Mouse (Mus musculus) liver, adult (tissue): ENCODE data around the gene Doc2a.

Experiments
- GATA4 ChIP-seq: IDR thresholded peaks from 2 replicates; pipeline ENCODE4 v1.6.1; 2014; ENCODE audit warnings: mild to moderate bottlenecking, low read length; ENCODE audit not compliant: insufficient replicate concordance

Gene Doc2a

DNA sequence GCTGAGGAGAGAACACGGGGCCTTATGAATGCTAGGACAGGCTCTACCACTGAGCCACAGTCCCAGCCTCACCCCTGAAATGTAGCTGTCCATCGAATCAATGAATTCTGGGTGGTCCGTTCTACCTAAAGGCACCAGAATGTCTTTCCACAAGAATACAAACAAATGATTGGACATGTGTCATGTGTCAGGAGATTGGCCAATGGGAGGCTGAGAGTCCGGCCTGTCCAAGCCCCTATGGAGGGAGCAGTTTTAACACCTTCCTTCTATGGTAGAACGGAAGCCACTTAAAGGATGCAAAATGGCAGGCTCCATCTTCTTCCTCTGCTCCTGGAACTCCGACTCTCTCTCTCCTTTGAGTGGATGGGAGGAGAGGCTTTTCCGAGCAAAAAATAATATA is 29.6 kb upstream of the Doc2a start:
- TF ChIP-seq GATA4 = no peak

DNA sequence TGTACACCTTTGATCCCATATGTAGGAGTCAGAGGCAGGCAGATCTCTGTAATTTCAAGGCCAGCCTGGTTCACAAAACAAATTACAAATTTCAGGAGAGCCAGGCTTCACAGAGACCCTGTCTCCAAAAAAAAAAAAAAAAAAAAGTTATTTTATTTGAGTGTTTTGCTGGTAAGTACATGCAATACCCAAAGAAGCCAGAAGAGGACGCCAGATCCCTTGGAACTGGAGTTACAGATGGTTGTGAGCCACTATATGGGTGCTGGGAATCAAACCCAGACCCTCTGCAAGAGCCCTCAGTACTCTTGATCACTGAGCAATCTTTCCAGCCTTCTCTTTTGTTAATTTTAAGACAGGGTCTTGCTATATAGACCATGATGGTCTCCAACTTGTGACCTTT is 28.4 kb upstream of the Doc2a start:
- no peak for TF ChIP-seq GATA4

DNA sequence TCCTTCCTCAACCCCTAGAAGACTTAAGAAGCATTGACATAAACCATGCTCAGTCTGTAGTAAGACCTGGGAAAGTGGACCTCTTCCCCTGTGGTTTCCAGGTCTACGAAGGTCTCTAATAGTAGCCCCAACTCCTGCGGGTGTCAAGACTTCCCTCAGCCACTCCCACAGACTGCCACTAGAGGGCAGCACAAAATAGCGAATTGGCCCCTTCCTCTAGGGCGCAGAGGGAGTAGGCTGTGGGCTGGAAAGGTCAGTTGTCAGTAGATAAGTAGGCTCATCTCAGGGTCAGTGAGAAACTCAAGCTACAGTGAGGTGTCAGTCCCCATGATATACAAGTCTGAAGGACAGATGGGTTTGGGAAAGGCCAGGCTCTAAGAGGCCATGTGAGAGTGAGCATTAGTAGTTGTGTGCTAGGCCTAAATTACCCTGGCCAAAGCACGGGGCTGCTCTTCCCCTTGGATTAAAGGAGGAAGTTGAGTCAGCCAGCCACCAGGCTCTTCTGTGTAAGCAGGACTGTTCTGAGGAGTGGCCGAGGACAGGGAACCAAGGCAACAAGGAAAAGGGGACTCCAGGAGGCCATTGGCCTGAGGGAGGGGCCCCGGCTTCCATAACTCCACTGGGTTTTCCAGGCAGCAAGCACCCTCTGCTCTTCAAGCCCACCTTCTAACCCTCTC is 25.2 kb upstream of the Doc2a start:
- TF ChIP-seq GATA4 = no peak

DNA sequence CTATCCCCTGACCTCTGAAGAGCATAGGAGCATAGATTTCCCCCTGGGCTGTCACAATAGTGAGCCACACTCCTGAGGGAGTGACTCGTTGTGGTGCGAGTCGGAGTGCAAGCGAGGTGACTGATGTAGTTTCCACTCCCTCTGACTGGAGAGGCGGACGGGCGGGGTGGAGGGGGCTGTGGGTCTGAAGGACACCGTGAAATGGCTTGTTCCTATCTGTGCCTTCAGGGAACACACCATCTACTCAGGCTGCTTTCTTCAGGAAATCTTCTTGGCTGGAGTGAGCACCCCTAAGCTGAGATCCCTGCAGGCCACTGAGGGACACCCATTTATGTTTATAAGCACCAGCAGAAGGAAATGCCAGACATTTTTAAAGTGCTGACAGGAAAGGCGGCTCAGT is 24.5 kb upstream of the Doc2a start:
- no peak for TF ChIP-seq GATA4

DNA sequence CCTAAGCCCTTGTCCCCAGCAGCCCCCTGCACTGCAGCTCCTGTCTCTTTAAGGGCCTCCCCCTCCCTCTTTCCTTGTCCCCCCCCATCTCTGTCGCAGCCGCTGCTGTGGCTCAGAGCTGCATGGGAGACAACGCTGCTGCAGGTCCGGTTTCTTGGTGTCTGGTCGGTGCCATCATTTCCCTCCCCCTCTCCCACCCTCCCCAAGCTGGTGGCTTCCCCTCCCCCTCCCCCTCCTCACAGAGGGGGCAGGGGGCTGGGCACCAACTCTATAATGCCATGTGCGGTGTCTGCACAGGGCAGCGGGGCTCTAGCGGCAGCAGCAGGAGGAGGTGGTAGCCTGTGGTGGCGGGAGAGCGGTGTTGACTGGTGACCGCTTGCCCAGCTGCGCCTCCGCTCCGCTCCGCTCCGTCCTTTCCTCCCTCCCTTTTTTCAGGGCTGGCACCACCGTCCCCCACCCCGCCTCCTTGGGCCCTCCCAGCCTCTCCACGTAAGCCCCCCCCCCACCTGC is 24.0 kb upstream of the Doc2a start:
- no peak for TF ChIP-seq GATA4

DNA sequence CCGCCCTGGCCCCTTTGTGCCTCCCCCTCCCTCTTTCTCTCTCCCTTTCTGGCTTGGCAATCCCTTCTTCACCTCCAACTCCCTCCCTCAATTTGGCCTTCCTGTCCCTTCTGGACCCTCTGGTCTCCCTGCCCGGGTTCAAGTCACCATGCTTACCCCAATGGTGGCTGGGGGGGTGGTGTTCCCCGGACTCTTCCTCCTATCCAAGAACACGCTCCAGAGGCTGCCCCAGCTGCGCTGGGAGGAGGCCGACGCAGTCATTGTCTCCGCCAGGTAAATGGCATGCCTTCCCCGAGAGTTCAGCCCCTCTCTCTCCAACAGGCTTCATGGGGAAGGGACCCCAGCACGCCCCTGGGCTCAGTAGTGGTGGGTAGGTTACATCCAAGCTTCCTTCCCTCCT is 23.3 kb upstream of the Doc2a start:
- no peak for TF ChIP-seq GATA4

DNA sequence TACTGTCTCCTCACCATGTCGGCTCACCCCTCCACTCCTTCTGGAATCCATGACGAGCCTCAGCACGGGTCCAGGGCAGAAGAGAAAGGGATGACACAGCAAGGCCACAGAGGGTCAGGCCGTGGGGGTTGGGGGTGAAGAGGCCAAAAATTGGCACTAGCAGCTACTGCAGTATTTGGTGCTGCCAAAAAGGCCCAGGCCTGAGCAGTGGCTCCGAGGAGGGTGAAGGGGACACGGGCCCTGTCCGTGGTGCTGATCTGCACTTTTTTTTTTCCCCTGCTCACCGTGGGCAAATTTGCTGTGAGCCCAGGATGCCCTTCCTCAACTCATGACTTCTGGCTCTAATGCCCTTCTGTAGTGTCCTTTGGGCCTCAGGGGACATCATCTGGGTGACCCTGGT is 21.8 kb upstream of the Doc2a start:
- no peak for TF ChIP-seq GATA4

DNA sequence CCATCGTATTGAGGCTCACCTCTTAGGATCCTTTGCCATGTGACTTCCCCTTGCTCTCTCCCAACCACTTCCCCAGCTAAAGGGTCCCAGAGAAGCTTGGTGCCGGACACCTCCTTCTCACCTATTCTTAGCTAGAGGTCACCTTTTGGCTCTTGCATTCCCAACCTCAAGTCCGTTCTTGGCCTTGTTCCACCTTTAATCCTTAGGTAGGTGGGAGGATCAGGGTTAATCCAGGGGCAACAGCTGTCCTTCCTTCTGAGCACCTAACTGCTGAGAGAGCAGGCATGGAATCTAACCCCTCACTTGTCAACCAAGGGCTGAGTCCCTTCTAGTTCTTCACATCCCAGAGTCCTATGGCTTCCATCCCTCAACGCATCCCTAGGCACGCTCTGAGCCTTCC is 21.3 kb upstream of the Doc2a start:
- TF ChIP-seq GATA4 = no peak

DNA sequence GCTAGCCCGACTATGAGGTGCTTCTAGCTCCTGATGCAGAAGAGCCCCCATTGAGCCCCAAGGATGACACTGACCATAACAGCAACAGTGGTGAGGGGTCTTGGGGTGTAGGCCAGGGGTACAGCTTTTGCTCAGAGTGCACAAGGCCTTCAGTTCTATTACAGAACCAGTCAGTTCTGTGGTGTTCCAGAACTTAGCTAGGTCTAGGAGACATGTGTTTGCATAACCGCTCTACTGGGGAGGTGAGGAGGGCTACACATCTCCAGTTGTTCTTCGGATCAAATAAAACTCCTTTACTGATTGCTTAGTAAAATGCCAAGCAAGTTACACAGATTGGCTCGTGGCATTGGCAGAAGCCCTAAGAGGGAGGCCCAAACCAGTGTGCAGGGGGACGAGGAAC is 15.7 kb upstream of the Doc2a start, which contains the start of gene 4930451I11Rik:
Gene 4930451I11Rik (minus strand): TSS at position 101 of the 400 bp plus-strand sequence.
- no peak for TF ChIP-seq GATA4

DNA sequence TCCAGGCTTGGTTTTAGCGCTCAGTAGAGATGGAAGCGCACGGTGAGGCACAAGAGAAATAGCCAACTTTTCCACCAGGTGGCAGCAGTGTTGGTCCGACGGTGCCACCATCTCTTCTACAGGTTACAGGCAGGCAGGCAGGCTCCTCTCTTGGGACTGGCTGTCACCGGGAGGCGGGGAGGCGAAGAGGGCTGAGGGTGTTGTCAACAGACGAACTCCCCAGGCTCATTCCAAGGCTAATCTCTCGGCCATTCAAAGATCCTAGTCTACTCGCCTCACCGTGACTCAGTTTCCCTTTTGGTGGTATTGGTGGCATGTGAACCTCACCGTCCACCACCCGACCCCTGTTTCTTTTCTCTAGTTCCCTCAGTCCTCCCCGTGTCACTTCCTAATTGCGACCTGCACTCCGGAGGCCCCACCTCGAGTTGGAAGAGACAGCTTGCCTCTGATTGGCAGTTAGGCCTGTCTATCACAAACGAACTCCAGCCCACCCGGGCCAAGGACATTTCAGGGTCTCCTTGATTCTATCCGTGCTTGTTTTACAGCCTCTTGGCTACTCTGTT is 15.1 kb upstream of the Doc2a start:
- TF ChIP-seq GATA4 = no peak

DNA sequence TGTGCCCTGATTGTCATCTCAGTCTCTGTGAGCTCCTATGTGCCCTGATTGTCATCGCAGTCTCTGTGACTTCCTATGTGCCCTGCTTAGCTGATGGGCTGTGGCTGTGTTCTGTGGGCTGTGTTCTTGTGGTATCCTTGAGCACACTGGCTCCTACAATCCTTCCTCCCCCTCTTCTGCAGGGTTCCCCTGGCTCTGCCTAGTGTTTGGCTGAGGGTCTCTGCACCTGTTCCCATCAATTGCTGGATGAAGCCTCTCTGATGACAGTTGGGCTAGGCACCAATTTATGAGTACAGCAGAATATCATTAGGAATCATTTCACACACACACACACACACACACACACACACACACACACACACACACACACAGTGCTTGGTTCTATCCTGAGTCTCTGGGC is 13.9 kb upstream of the Doc2a start:
- TF ChIP-seq GATA4 = no peak

DNA sequence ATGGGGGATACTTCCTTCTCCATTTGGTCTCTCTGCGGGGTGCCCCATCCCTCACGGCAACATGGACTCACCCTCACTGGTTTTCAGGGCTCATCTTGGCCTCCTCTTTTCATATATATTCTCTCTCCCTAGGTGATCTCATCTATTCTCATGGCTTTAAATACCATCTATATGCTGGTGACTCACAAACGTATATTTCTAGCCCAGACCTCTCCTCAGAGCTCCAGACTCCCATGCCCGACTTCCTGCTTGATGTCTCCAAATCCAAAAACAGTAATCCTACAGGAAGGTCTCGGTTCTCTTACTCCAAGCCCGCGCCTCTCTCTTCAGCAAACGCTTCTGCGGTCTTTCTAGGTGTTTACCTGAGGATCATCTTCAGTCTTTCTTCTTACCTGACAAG is 3.9 kb upstream of the Doc2a start:
- TF ChIP-seq GATA4 = no peak

DNA sequence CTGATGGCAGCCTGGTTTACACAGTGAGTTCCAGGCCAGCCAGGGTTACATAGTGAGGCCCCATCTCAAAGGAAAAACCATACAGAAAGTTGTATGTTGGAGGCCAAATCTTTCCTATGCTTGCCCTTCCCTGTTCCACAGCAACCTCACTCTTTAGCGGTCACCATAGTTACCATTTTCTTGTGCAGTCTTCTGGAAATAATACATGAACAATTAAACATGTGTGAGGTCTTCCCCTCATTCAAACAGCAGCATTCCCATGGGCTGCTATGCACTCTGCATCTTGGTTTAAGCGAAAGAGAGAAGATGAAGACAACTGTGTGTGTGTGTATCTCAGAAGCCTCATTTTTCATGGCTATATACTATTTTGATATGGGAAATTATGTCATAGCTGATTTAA is 1.7 kb upstream of the Doc2a start:
- TF ChIP-seq GATA4 = no peak

DNA sequence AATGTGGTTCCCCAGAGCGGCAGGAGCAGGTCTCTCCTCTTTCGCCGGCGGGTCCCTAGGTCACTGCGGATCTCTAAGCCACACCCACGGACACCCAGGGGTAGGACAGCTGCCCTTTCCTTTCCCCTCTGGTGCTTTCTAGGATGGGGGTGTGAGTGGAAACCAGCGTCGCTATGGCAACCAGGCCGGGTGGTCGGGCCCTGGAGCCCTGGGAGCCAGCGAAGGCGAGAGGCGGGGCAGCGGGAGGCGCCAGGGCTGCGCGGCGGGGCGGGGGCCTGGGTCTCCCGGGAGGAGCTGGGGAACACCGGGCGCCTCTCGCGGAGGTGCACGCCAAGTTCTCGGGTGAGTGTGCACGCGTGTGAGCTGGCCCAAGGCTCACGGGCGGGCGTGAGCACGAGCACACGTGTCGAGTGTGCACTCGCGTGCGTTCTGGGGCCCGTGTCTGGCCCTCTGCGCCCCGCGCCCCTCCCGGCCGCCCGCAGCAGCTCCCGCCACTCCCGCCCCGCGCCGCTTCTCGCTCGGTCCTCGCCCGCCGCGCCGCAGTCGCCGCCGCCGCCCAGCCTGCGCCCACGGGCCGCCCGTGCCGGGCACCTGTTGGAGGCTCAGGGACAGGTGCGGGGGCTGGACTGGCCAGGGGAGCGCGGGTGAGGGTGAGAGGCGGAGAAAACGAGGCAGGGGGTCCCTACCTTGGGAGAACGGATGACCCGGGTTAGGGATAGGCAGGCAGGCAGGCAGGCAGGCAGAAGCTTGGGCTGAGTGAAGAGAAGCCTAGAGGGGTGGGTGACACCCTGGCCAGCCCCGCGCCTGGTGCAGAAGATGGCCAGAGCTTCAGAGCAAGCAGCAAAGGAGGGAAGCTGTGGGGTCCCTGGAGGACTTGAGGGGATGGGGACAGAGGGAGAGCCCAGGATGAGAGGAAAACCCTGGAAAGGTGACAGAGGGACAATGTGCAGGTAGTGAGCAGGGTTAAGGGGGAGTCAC is 494 bp downstream of the Doc2a start:
- no peak for TF ChIP-seq GATA4

DNA sequence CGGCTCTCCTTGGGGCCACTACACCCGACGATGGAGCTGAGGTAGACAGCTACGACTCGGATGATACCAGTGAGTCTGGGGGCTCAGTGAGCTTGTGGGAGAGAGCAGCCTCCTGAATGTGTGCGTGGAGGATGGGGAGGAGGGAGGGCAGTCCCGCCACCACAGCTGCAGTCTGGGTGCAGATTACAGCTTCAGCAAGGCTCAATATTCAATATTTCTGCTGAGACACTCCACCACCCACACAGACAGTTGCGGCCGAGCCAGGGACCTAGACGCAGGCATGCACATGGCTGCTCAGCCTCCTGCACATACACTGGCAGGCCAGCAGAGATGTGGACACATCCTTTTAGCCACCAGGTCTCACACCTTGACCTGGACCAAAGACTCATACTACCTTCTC is 1.6 kb downstream of the Doc2a start:
- TF ChIP-seq GATA4 = no peak

DNA sequence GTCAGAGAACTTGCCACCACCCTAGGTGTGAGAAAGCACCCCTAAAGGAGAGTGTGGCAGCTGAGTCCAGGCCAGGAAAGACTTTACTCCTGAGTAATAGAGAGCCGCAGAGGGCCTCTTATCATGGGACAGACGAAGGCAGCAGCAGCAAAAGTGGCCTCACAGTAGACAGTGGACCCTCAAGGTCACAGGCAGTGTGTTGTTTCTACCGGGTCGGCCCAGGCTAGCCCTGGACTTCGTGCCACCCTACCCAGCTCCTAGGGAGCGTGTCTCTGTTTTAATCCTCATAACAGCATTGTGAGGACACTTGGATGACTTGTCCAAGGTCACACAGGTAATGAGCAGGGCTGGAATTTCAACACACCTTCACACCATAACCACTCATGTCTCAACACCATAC is 2.9 kb downstream of the Doc2a start:
- TF ChIP-seq GATA4 = no peak
